Mouse (Mus musculus) left cerebral cortex, adult 2 months (tissue): ENCODE measurements around the gene Cux2. TPM values are rescaled to one million over a fixed set of nuclear protein-coding genes. Genes with fewer than 3 reads are reported as not detected.

Experiments
- DNase-seq, 2 experiments: peaks; one replicate each; pipeline ENCODE4 v3.0.0; 2021 to 2022; ENCODE audit warnings: low spot score in 2 of 2, mixed read lengths in 1 of 2; ENCODE audit errors: extremely low spot score in 1 of 2
- H3K27ac ChIP-seq: fragments of 200-600 bp; 2 replicates; pipeline ENCODE4 v1.8.1; 2022
- H3K4me3 ChIP-seq: fragments of 200-600 bp; 2 replicates; pipeline ENCODE4 v1.8.1; 2022
- CTCF ChIP-seq: fragments of 200-600 bp; IDR thresholded peaks from 2 replicates; pipeline ENCODE4 v1.8.1; 2022; ENCODE audit warnings: antibody characterized with exemption, mild to moderate bottlenecking, moderate library complexity
- intact Hi-C: fragments of 180-260 bp; cut with DNase I; formaldehyde crosslinking; loops from one replicate; pipeline ENCODE4 v1.15.1; 2025
- total RNA-seq, 2 experiments: library from RNA; stranded (reverse); gene quantifications; 2 replicates each; pipeline ENCODE4 v1.2.3; 2021

Gene Cux2
- total RNA-seq, 2 experiments from 2014 or later, result 194 to 215 TPM

DNA sequence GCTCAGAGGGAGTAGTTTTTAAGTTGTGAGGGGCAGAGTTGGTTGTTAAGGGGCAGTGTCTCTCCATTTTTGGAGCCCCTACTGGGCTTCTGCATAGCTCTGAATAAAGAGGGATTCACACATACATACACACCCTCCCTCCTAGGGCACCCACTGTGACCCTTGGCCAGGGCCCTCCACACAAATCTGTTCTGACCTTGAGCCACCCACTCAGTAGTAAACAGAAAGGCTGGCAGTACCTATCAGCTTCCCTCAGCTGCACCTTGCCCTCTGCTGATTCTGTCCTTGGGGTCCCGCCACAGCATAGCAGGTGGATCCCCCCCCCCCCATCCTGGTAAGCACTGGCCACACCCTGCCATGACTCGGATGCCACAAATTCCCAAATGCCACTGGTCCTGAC lies 99.7 kb downstream of the Cux2 start:
- Histone ChIP-seq H3K27ac (no peak overlapping the region), H3K4me3 (no peak overlapping the region)
- intact Hi-C loops, result no loop called here
- no peak for DNase-seq
- no peak for TF ChIP-seq CTCF

DNA sequence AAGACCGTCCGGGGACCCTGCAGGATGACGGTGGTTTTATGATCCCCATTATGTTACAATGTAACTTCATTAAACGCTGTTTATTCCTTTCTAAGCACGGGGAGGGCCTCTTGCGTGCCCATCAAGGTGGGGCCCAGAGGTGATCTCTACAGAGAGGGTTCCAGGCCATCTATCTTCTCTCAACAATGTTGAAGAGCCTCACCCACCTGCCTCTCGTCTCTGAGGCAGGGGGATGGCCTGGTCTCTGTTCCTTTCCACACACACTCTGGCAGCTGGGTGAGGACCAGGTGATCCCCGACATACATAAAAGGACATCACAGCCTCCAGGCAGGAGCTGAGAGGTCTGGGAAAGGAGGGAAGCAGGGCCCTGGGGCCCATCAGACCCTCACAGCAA lies 100.9 kb downstream of the Cux2 start:
- intact Hi-C loops, result loop anchor here (5.0 kb wide), 1 partner anchor 48 kb away; no protein-coding TSS in a partner anchor
- TF ChIP-seq CTCF, result no peak
- Histone ChIP-seq H3K27ac (no peak overlapping the region; the same call in 1 of the 2 replicates), H3K4me3 (no peak overlapping the region)
- no peak for DNase-seq

DNA sequence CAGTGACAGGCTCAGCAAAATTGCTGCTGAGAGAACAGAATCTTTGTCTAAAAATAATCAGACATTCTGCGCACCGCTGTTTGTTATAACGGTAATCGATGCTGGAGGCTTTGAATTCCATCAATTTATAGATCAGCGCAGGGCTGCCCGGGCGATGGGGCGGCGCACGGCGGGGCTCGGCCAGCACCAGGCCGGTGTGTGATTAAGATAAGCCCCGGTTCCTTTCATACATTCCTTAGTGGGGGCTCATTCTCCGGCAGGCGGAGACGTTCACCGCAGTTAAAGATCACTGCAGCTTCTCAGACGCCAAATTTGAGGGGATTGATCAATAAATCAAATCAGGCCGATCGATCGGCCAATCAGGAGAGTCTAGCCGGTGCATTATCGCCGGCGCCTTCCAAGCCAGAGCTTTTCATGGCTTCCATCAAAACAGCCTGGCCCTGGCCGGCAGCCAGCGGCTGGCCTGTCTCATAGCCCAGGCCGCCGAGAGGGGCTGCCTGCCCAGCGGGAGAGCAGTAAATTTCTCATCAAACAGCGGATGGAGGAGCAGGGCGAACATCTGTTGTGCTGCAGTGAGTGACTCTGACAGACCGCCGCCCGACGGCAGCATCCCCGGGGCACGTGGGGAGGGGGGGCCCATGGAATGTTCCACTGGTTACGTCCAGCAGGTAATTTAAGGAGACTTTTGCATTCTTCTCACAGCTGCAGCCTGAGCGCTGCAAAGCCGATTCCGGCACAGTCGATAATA lies 101.4 kb downstream of the Cux2 start:
- DNase-seq, result peak; percentile 29 to 39
- intact Hi-C loops, result loop anchor here (5.0 kb wide), 1 partner anchor 49 kb away; no protein-coding TSS in a partner anchor
- H3K4me3 ChIP-seq, result peak overlapping the region; percentile 33
- H3K27ac ChIP-seq, result peak overlapping the region; percentile 54; the same call in 1 of the 2 replicates
- TF ChIP-seq CTCF, result no peak

DNA sequence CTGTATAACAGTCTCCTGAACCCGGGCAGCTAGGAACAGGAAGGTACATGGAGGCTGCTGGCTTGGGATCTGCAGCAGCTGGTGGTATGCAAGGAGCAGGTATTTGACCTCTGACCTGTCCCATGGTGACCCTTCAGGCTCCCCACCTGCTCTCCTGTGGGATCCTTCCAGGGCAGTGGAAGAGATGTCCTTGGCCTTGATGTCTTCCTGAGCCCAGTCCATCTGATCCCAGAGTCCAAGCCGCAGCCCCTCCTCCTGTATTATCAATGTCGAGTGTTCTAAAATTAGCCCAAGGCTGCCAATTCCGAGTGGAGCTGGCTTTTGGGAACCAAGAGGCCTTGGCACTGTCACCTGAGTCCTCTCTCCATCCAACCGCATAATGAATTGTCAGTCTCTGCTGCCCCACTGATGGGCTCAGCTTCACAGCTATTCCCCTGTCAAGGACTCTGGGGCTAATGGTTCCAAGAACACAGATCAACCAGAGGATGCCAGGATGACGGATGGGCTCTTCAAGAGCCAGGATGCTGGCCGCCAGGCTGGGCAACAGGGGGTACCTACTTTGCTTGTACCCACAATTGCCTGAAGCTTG lies 103.2 kb downstream of the Cux2 start:
- Histone ChIP-seq H3K4me3 (no peak overlapping the region), H3K27ac (no peak overlapping the region)
- intact Hi-C loops, result loop anchor here (2.0 to 5.0 kb wide), 2 partner anchors 51 to 142 kb away; no protein-coding TSS in a partner anchor

DNA sequence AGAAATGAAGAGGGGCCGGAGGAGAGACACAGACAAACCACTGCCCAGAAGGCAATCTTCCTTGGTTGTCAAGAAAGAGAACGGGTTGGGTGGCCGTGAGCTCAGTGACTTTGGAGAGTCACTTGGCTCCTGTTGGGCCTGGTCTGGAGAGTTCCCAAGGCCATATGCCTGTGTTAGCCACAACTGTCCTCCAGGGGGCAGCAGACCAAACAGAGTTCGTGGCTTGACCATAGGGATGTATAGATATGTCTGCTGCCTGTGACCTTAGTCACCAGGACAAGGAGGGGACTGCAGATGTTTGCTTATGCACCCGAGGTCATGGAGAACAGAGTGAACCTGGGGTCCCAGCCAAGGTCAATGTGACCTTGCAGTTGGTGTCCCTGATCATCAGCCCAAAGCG lies 104.1 kb downstream of the Cux2 start:
- TF ChIP-seq CTCF, result peak; percentile 77
- no peak overlapping the region for H3K4me3 ChIP-seq
- intact Hi-C loops, result loop anchor here (2.0 to 5.0 kb wide), 2 partner anchors 51 to 143 kb away; no protein-coding TSS in a partner anchor
- no peak for DNase-seq
- no peak overlapping the region for H3K27ac ChIP-seq

More for the DNA sequence above, 103.2 kb downstream of the Cux2 start:
- TF ChIP-seq CTCF, result no peak
- no peak for DNase-seq

DNA sequence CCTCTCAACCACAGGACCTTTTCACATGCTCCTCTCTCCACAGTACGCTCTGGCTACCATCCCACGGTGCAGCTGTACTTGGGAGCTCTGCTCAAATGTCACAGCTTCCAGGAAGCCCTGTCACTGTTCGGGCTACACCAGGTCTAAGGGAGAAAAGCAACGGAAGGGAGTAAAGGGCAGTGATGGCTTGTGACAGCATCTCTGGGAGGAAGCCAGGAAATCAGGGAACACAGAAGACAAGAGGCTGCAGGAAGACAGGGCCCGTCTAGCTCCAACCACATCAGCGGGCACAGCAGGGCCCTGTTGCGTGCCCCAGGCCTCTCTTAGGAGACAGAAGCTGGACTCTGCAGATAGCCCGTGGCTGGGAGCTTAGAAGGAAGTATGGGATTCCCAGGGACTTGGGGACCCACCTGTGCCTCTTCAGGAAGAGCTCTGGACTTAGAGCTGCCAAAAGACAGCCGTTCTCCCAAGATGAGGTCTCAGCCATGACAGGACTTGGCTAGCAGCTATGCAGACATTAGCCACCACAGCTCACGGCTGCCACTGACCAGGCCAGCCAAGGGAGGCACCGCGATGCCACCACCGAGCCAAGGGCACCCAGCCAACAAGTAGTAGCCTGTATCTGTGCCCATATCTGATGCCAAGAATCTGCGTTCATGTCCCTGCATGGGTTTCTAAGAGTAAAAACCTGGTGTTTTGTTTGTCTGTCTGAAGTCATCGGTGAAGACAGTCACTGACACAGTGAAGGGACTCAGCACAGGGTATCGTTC lies 105.7 kb downstream of the Cux2 start:
- intact Hi-C loops, result loop anchor here (5.0 kb wide), 1 partner anchor 103 kb away; no protein-coding TSS in a partner anchor
- no peak for DNase-seq
- no peak overlapping the region for H3K27ac ChIP-seq
- TF ChIP-seq CTCF, result no peak
- H3K4me3 ChIP-seq, result no peak overlapping the region

DNA sequence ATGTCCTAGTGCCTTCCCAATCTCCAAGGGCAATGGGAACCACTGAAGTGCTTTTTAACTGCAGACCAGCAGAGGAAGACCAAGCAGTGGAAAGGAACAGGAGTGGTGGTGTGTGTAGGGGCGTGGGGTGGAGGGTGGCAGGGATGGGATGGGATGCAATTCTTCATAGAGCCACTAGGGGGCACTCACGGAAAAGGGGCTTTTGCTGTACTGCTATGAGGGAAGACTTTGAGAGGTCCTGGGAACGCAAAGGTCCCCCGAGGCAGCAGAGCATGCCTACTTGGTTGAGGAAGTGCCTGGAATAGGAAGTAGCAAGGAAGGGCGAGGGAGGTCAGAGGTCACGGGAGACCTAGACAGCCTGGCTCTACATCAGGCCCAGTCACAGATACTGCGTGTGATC lies 106.4 kb downstream of the Cux2 start:
- Histone ChIP-seq H3K27ac (no peak overlapping the region), H3K4me3 (no peak overlapping the region)
- intact Hi-C loops, result loop anchor here (5.0 kb wide), 1 partner anchor 104 kb away; no protein-coding TSS in a partner anchor
- TF ChIP-seq CTCF, result peak; percentile 71
- DNase-seq, result no peak

DNA sequence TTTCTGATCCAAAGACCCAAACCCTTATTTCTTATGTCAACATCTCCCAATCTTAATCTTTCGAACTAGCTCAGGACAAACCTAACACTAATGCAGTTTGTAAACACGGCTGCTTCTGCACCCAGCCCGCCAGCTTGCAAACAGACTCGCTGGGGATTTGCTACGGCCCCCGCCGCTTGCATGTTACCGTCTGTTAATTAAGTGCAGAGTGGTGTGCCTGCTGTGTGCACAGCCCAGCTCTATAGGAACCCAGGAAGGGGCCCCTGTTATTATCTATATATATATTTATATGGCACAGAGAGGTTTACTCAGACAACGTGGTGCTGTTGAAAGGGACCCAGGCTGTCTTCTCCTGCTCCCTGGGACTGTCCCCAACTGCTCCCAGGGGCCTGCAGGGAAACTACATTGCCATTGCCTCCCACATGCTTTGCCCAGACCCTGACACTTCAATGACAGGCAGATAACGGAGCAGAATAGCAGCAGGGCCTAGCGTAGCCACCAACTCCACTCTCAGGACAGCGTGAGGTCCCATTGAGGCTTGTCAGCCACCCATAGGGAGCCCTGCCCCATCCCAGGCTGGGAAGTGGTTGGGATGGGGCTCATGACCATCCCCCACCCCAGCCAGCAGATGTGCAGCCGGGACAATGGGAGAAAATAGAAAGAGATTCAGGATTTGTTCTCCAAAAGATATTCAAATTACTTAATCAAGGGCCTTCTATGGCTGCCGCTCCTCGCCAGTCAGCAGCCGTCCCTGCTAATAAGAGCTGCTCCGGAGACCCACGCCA lies 111.6 kb downstream of the Cux2 start:
- intact Hi-C loops, result no loop called here
- Histone ChIP-seq H3K4me3 (no peak overlapping the region), H3K27ac (no peak overlapping the region)
- DNase-seq, result no peak
- no peak for TF ChIP-seq CTCF

DNA sequence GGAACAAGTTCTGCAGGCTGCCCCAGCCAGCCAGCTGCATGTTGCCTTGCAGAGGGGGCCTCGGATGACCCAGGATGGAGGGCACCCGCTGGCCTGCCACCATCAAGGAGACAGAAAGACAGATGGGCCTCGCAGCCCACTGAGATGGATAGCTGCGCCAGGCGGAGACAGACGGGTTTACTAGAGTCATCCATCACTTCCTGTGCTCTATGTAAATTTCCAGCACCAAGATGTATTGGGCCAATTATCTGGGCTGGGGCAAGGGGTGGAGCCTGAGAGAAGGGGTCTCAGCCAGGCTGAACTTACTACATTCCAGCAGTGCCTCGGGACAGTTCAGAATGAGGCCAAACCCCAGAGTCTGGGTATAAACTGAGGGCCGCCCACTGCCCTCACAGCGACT lies 119.6 kb downstream of the Cux2 start:
- H3K27ac ChIP-seq, result no peak overlapping the region
- intact Hi-C loops, result no loop called here
- no peak overlapping the region for H3K4me3 ChIP-seq
- no peak for TF ChIP-seq CTCF
- DNase-seq, result no peak

DNA sequence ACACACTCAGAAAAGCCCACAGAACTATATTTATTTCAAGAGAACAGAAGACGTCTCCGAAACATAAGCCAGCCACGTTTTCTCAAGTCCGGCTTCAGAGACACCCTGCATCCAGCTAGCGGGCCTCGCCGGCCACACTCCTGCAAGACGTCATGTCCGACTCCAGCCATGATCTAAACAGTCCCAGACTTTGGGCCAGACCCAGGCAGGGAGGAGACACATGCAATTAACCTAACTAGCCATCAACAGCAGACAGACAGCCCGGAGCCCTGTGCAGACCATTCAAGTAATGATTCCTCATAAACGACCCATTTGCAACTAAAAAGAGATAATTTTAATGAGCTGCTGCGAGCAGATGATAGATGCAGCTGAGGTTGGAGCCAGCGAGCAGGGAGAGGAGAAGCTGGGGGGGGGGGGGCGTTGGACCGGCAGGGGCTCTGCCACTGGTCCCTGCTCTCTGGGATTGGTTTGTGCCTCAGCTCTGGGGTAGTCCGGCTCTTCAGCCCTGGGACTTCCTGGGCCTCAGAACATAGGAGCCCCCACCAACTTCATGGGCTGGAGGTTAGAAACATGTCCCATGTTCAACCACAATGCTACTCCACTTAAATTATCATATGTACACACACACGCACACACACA lies 121.4 kb downstream of the Cux2 start:
- TF ChIP-seq CTCF, result no peak
- peak overlapping the region; percentile 25; the same call in 1 of the 2 replicates for H3K27ac ChIP-seq
- no peak for DNase-seq
- no peak overlapping the region for H3K4me3 ChIP-seq
- intact Hi-C loops, result no loop called here

DNA sequence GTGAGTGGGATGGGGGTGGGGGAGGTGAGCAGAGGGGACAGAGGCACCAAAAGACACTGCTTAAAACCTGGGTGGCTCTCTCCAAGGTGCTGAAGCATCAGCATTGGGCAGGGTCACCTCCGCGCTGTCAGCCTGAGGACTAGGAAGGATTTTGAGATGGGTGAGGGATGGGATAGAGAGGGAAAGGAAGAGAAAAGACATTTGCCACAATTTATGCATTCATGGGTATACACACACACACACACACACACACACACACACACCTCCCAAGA lies 123.4 kb downstream of the Cux2 start:
- Histone ChIP-seq H3K4me3 (no peak overlapping the region), H3K27ac (peak overlapping the region; percentile 83; the same call in 1 of the 2 replicates)
- no peak for TF ChIP-seq CTCF
- intact Hi-C loops, result no loop called here
- no peak for DNase-seq
